Mouse (Mus musculus): ENCODE measurements at regions not wholly inside any gene's neighbourhood (a gene's known extent, or its start where the extent isn't known, plus 50 kb on each side); places are given as distances from the start of the nearest gene placed in this dataset.

DNA sequence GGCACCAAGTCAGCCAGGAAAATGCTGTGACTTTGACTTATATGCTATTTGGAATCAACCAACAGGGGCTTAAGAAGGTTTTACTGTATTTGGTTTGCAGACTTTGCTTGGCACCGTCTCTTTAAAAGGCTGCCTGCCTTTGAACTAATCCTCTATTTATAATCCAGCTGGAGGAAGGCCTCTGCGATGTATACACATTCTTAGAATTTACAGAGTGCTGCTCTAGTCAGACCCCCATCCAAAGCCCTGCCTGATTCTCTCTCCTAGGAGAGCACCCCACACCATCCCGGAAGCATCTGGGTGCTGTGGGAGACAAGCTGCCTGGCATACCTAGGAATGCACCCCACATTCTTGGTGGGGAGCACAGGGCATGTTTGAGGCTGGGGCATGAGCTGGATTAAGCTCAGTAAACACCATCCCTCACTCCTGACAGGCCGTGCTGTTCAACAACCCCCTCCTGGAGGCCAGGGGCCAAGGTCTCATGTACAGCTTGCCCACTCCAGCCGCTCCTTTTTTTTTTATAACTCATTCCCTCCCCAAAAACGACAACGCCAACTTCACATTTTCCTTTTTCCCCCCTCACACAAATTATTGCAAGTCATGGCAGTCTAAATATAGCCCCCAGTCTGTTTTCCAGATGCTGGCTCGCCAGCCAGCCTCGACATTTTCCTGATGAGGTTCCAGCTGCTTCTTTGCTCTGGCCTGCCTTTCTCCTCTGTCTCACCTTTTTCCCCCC lies 126.4 kb downstream of the Zfp36l1 start:
- TF ChIP-seq CTCF (IDR thresholded peaks at IDR 0.05; ENCODE audit: low read depth) = no peak
- TF ChIP-seq EP300 (optimal IDR thresholded peaks at IDR 0.05) = peak; percentile 82

All from stomach, postnatal 0 days (tissue).